Mouse (Mus musculus) heart, adult 8-10 months (tissue): ENCODE measurements around the gene Col6a1. TPM values are rescaled to one million over a fixed set of nuclear protein-coding genes. Genes with fewer than 3 reads are reported as not detected.
"Not testable (repeated sequence)": the region's sequence is repeated elsewhere in the genome, so short reads cannot be mapped to it uniquely, and the experiment has no call there.

Source experiments
- DNase-seq: peaks from one replicate; pipeline ENCODE4 v3.0.0; 2022; ENCODE audit warnings: low spot score
- total RNA-seq, 4 experiments: library from RNA; stranded (reverse); gene quantifications; 2 replicates each; pipeline ENCODE4 v1.2.4; 2022

The Col6a1 gene
- total RNA-seq = 10 to 100 TPM; 23.3 to 31.8 (median 29.8) TPM

DNA sequence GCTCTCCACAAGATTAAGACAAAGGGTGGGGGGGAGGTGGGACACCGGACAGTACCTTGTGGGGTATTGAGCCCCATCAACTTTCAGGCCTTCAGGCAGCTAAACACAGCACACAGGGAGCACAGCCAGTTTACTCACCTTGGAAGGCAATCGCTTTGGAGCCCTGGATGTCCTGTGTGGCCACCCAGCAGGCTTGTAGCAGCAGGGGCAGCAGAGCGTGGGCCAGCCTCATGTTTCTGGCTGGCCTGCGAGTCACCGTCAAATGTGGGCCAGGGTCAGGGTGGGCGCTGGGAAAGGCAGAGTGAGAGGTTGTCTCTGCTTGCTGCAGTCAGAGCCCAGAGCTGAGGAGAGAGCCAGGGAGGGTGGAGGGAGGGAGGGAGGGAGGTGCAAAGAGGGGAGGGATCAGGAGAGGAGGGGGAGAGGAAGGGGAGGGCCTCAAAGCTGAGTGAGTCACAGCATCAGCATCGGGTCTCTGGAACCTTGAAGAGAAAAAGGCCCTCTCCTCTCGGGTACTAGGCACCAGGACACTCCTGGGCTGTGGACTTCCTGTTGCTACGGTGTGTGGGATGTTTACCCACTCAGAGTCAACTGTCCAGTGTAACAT lies at the start of gene Col6a1:
Gene Col6a1, minus strand, starts transcription at position 487 of the 604 bp plus-strand sequence.
- DNase-seq = peak; percentile 35

DNA sequence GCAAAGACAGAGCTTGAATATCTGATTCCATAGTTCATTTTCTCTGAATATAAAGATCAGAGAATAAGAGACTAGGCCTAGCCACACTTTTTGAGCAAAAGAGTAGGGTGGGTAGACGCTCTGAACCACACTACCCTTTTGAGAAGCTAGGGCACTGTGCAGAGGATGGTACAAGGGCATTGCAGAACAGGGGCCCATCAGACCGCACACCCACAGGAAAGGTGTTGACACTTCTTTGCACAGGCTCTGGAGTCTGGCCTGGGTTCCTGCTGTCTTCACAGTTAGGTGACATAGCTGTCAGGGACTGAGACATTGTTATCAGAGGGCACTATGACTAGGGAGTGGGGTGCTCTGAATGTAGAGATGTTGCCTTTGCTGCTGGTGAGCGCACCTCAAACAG lies 45.7 kb upstream of the Col6a1 start:
- DNase-seq = no peak

DNA sequence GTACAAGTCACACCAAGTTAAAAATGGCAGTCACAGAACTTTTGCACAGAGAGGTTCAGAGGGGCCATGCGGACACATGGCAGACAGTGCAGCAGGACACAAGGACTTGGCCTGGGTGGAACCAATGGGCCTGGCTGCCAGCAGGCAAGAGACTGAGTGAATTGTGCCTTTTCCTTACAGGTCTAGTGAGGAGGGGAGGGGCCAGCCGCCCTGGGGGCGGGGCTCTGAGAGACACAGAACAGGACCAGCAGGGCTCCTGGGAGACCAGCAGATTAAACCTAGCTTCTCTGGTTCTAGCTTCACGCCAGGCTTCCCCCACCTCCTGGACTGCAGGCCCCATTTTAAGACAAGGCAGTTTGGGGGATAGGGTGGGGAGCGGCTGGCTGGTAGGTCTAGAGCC lies 45.1 kb upstream of the Col6a1 start:
- DNase-seq = no peak

DNA sequence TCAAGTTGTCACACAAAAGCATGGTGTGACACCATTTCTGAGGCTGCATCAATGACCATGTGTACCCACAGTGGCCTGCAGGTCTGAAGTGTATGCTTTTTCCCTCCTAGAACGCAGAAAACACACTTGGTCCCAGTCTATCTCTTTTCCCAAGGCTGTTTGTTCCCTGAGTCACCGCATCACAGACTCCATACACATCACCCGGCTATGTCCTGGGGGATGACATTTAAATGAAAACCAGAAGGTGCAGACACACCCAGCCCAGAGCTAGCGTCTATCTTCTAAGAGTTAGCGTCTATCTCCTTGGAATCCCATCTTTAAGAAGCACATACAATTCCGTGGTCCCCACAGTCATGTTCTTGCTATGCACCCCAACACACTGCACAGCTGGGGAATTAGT lies 43.6 kb upstream of the Col6a1 start:
- no peak for DNase-seq

DNA sequence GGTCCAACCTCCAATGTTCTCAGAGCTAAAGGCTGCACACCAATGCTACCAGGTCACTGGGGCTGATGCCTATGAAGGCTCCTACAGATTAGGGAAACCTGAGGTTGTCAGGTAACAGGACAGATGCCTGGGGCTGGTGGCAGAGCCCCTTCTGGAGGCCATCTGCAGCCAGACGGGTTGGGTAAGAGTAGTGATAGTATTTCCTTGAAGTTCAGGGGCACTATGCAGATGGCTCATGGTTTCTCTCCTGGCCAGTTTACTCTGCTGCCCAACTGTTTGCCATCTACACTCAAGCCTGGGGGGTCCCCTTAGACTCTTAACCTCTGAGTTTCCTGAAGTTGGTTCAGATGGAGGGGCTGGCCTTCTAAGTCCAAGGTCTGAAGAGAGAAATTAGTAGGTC lies 40.2 kb upstream of the Col6a1 start:
- DNase-seq = no peak

DNA sequence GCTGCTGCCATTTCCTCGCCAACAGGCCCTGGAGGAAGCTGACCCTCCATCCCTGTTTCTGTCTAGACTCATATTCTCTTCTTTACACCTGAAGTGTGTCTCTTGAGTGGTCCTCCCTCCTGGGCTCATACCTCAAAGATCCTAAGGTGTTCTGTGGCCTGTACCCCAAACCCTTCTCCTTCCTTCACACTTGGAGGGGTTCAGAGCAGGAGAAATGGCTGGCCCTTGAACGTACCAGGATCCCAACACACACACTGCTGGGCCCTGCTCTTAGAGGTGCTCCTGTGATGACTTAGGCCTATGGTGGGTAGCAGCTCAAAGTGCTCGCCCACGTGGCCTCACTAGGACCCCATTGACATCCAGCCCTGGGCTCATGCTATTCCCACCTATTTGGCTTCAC lies 39.0 kb upstream of the Col6a1 start:
- DNase-seq = no peak

DNA sequence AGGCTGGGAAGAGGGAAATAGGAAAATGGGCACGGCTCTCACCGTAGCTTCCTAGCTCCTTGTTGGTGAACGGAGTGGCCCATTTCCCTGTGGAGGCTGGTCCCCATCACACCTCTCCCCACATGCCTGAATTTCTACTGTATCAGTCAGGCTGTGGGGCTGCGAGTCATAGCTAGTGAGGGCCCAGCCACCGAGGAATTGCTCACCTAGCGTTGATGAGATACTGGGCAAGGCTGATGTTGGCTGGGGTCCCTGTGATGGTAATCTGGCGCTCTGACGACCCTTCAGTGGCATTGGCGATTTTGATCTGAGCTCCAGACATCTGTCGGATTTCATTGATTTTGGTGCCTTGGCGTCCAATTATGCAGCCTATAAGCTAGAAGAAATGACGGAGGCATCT lies 37.0 kb upstream of the Col6a1 start:
- no peak for DNase-seq

DNA sequence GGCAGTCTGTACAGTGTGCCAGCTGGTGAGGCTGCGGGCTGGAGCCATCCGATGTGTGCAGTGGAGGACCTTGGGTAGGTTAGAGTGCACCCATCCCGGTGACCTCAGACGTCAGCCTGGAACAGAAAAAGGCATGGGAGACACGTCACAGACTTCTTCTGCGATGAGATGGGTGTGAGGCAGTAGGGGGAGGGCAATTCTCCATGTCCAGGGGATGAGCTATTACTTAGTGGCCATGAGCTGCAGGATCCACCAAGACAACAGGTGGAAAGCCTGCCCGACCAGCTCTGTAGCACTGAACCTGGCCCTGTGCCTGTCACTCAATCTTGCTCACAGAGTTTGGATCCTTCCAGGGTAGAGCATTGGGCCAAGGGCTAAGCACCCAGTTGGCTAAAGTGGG lies 36.4 kb upstream of the Col6a1 start:
- DNase-seq = no peak

DNA sequence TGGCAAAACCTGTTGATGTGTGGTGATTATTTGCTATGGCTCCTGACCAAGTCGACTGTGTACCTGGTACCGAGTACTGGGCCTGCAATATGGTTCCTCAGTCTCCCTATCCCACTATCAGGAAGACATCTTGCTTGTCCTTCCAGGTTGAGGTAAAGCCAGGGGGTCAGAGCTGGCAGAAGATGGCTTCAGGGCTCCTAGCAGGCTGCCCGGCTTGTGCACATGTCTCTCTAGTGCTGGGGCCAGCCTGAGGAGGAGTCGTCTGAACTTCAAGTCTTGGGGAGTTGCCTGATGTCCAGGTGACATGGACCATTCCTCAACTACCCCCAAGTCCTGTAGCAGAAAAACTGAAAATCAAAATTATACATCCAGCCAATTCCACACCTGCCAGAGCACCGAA lies 33.9 kb upstream of the Col6a1 start:
- DNase-seq = no peak

DNA sequence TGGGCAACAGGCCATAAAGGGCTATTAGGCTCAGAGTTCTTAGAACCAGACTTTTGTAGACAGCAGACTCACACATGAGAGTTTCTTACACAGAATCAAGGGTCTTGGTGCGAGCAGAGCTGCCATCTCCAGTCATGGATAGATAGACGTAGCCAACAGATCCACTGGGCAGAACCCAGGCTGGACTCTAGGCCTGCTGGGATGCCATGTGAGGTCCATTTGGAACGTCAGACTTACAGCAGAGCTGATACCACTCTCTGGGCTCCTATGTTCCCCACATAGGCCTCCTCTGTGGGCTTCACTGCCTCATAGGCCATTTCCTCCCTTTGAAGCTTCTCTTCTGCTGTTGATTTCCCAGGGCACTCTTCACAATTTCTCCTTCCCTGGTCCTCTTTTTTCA lies 27.7 kb upstream of the Col6a1 start:
- DNase-seq = no peak

DNA sequence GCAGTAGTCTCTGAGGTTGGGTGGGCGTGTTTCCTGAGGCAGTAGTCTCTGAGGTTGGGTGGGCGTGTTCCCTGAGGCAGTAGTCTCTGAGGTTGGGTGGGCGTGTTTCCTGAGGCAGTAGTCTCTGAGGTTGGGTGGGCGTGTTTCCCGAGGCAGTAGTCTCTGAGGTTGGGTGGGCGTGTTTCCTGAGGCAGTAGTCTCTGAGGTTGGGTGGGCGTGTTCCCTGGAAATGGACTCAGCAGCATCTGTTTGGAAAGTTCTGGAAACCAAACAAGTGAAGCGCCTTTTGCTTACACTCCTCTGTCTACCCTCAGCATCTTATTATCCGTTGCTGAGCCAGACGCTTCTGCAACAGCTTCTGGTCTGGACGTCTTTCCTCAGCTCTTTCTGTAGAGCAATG lies 18.3 kb upstream of the Col6a1 start:
- DNase-seq = not testable (repeated sequence)

DNA sequence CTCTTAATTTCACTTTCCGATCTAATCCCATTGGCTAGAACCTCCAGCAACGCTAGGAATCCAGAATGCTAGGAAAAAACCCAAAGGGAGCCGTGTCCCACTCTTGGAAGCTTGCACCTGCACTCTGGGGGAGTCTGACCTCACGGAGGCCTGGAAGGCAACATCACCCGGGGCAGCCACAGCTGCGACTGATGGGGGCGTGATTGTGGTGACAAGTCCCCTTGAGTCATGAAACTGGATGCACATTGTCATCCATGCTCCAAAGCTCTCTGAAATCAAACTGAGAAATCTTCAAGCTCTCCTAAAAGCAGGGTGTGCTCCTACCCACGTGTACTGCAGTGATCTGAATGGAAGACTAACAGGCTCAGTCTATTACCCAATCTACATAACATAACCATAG lies 10.8 kb upstream of the Col6a1 start:
- DNase-seq = no peak

DNA sequence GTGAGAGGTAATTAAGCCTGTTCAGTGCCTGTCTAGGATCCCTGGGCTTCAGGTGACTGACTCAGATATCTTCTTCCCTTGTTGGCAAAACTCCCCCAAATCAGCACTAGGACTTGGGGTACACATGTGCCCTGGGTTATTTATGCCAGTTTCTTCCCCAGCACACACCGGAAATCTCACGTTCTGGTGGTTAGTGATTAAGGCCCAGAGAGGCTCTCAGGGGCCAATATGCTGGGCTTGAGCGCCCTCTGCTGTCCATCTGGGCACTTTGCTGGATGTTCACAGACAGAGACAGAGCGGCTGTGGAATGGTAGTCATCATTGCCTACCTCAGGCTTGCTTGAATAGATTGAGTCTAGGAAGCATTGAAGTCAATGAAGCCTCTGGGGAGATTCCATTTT lies 9.0 kb upstream of the Col6a1 start:
- DNase-seq = peak; percentile 79

DNA sequence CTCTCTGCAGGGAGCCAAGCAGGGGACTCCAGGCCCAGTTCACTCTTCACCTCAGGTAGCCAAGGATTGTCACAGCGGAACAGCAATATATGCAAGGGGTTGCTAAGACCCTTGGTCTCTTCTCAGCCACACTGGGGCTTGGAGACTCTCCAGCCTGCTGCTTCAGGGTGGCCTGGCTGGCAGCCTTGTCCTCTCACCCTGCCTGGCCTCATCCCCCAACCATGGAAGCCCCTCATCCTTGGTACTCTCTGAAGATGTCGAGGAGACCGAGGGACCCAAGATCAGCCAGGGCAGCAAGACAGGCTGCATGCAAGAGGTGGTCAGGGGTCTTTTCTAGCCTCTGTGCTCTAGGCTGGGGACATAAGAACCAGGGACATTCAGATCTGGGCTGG lies 7.7 kb upstream of the Col6a1 start:
- DNase-seq = no peak

DNA sequence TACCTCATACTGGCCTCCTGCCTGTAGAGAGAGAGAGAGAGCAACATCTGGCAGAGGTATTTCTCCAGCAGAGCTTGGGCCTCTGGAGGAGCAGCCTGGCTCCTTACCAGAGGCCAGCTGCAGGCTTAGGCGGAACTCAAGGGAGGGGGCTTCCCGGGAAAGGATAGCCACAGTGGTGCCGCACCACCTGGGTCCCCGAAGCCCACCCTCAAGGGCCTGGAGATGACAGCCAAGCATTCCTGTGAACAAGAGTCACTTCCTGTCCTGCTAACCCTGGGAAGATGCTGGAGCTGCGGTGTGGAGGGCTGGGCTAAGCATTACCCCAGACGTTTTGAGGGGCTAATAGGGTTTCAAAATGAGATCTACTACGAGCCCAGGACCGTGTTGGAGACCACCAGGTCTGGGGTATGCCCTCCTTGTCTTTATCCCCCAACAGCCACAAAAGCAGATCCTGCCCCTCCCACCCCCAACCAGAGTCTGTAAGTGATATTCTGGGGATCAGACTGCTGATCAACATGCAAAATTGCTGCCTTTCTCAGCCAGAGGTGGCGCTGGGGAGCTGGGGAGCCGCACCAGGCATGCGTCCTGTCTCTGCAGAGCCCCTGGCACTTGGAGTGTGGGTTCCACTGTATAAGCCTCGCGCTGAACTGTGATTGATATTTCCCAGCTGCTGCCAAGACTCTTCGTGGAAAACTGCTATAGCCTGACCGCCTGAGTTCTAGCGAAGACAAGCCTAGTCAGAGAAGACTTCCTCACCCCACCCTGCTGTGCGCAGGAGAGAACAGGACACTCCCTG lies 7.1 kb upstream of the Col6a1 start:
- DNase-seq = peak; percentile 80

DNA sequence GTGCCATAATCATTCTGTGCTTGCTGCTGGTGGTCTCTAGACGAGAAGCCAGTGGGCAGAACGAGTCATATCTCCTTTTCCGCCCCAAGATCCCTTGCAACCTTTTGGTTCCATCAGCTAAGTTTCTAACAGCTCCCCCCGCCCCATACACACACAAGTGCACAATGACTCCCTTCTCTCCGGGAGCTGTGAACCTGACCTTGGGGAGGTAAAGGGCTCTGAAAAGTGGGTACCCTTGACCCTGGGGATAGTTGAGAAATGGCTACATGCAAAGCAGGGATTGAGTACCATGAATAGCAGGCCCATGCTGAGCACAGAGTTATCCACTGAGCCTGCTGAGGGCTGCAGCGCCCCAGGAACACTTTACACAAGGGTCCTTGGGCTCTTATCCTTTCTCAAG lies 6.4 kb upstream of the Col6a1 start:
- no peak for DNase-seq

DNA sequence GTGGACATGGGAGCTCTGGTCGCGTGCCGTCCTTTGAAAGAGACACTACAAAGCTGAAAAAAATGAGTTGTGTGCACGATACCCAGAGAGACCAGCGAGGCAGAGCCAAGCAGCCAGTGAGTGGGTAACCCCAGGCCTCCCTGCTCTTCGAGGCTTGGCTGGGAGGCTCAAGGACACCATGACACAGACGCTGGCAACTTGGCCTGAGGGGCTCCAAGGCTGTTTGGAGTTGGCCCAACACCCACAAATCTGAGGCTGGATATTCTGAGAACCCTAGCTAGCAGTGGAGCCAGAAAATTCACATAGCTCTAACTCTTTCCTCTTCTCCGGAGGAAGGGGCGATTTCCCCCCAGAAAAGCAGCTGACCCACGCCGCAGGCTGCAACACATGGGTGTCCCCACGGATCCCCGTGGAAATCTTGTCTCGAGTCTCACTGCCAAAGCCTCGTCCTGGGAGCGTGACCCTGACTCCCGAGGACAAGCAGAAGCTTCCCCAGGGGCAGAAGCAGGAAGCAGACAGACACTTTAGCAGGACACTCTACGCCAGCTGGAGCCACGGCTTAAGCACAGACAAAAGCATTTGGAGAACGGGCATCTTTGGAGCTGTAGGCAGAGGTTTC lies 5.8 kb upstream of the Col6a1 start:
- peak; percentile 62 for DNase-seq

DNA sequence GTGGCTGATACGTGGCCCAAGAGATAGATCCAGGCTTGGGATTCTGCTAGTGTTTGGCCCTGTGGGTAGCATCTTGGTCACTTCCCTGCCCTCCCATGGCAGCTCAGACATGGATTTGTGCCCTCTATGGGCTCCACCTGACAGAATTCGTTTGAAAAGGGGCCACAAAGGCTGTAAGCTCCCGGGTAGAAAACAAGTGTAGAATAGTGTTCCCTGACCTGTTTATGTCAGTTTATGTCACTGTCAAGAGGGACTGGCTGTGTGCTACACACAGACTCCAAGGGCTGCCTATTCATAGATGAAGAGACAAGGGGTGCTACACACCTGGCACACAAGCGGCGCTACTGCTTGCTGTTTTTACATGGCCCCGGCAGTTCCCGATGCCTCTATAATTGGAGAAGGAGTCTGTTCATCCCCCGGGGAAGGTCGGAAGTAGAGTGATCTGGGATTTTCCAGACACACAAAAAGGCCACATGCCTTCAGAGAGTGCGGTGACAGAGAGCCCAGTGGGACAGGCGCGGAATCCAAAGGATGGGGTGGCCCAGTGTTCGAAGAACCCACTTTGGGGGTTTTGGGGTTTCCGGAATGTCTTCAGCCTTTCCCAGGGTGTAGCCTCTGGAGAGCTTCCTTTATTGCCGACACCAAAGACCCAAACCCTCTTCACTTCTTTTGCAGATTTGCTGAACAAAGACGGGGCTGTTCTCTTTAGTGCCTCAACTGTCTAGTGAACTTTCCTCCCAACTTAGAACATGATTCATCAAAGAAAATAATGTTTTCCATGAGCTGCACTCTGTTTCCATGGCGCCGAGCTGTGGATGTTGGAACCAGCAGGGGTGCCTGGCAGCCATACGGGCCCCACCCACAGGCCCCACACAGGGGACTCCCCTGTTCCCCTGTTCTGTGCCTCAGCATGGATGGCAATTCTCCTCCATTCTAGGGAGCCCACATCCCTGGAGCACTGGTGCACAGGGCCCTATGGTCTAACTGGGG lies 4.0 kb upstream of the Col6a1 start:
- DNase-seq = peak; percentile 54

DNA sequence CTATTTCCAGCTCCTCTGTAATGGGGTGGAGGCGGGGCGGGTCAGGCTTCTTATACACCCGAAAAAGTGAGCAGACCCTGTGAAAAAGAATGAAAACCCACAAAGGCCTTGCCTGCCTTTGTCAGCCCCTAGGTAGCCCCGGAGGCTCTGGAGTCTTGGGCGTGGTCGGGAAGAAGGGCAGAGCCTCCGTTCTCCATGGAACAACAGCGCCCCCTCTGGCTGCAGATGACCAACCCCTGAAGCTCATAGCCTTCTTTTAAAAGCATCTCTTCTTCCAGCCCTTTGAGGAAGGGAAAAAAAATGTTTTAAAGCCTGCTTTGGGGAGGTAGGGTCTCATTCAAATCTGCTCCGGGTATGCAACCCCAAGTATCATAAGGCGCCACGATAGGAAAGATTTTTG lies 2.4 kb upstream of the Col6a1 start:
- DNase-seq = peak; percentile 72

DNA sequence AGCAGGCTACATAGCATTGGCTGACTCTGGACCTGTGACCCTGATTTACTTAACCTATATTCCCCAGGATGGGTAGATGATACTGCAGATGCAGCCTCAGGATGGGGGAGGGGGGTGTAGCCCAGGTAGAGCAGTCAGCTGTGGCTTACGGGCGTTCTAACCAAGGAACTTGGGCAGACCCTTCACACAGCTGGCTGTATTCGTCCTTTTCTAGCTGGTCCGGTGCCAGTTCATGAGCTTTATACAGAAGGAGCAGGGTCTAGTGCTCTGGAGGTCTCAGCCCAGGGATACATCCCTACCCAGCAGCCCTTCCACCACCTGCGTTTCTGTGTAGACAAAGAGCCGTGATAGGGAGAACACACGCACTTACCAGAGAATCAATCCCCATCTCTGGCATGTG lies 1.3 kb upstream of the Col6a1 start:
- DNase-seq = no peak

DNA sequence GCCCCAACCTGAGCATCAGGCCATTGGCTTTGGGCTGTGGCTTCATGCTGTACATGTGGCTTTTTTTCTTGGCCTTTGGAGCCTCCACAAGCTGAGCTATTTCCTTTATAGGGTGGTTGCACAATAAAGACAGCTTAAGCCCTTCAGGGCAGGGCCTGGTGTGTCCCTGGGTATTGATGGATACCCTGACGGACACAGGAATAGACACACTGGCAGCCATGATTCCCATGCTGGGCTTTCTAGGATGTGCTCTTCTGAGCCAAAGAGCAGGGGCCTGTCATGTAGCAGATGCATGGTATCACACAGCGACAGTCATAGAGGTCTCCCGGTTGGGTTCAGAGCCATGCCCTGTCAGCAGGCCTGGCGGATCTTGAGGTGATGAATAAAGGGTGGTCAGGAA lies 898 bp upstream of the Col6a1 start:
- no peak for DNase-seq

DNA sequence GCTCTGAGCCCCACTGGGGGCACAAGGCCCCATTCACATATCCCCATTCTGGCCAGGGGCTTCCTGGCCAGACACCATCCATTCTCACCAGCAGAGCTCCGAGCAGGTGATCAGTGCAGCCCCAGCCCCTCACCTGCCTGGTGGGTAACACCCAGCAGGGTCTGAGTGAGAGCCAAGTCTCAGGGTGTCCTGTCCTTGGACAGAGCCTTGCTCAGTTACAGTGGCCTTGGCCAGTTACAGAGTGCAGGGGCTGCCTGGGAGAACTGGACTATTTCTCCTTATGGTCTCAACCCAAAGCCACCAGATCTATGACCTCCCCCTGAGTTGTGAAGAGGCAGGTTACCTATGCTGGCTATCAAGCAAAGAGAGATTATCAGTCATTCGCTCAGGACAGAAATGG lies 871 bp downstream of the Col6a1 start:
- no peak for DNase-seq
